Mouse (Mus musculus) lung, adult 2 months (tissue): ENCODE data around the gene Catsperz.

Experiments
- CTCF ChIP-seq: fragments of 200-500 bp; IDR thresholded peaks from 2 replicates; pipeline ENCODE4 v1.5.1; 2011; ENCODE audit warnings: mild to moderate bottlenecking, low read length, control low read depth; ENCODE audit not compliant: insufficient read depth
- POLR2A ChIP-seq: fragments of 200-500 bp; IDR thresholded peaks from 2 replicates; pipeline ENCODE4 v1.6.1; 2011; ENCODE audit warnings: low read depth, mild to moderate bottlenecking, control low read depth, low read length, borderline replicate concordance; ENCODE audit errors: extremely low read depth

- TF ChIP-seq POLR2A (no peak), CTCF (no peak)
Measured at GRCm38 (mm10) chr19:6916496-6916895, 8.7 kb downstream of the Catsperz start.
